Mouse (Mus musculus): ENCODE measurements at regions not wholly inside any gene's neighbourhood (a gene's known extent, or its start where the extent isn't known, plus 50 kb on each side); places are given as distances from the start of the nearest gene placed in this dataset.

DNA sequence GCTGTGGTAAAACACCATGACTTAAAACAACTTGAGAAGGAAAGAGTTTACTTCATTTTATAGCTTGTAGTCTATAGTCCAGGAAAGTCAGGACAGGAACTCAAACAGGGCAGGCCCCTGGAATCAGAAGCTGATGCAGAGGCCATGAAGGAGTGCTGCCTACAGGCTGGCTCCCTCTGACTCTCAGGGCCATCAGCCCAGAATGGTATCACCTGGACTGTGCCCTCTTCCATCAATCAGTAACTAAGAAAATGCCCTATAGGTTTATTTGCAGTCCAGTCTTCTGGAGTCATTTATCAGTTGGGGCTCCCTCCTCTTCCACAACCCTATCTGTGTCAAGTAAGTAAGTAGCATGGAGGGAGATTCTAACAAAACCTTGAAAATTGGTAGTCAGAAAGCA lies 466.4 kb upstream of the Ercc4 start:
- no peak for TF ChIP-seq CTCF (IDR thresholded peaks at IDR 0.05; ENCODE audit: control insufficient read depth, insufficient read depth, insufficient replicate concordance, low read depth, low read length)
- no peak for TF ChIP-seq POLR2A (IDR thresholded peaks at IDR 0.05; ENCODE audit: control insufficient read depth, low read depth, low read length)
